Mouse (Mus musculus): ENCODE measurements around the gene 9430015G10Rik. TPM values are rescaled to one million over a fixed set of nuclear protein-coding genes. Genes with fewer than 3 reads are reported as not detected.

The 9430015G10Rik gene
- polyA plus RNA-seq, 1 experiment, result 89.1 TPM

DNA sequence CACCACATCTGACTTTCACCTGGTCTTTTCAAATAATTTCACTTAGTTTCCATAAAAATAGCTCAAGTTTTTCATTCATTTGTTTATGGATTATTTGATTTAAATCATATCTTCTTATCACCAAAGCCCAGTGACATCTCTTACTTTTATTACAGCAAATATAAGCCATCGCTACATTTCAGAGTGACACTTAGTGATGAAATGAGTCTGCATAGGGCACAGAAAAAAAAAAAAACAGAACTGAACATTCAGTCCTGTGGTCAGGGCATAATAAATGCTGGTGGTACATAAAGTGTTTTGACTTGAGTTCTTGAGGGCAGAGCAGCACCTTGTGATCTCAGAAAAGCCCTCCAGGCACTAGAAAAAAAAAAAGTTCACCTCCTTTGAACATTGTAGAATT lies 13.6 kb upstream of the 9430015G10Rik start:
- 96% methylated on average over 1 of the region's 1 CpGs for WGBS
- no peaks in the 10 kb centered on the region for H3K36me3 ChIP-seq (ENCODE audit: control insufficient read depth, insufficient read depth, low read length)

GRCm38 (mm10) chr4:156097770-156098366 lies 11.9 kb upstream of the 9430015G10Rik start:
- WGBS, result 91% methylated on average over 9 of the region's 9 CpGs
- no peak for TF ChIP-seq CTCF (IDR thresholded peaks at IDR 0.05; ENCODE audit: borderline replicate concordance, control insufficient read depth, extremely low read depth, insufficient read depth, low read length, poor library complexity)
- TF ChIP-seq POLR2A (IDR thresholded peaks at IDR 0.05; ENCODE audit: control insufficient read depth, extremely low read depth, insufficient read depth, low read length, poor library complexity), result no peak
- H3K36me3 ChIP-seq (ENCODE audit: control insufficient read depth, insufficient read depth, low read length), result no peaks in the 10 kb centered on the region
- no peaks in the 10 kb centered on the region for H3K27me3 ChIP-seq (ENCODE audit: control insufficient read depth, insufficient read depth, low read length)
- no peak overlapping the region for H3K27ac ChIP-seq (ENCODE audit: control insufficient read depth, insufficient read depth, low read length)
- no peak for DNase-seq
- H3K4me1 ChIP-seq (replicated peaks; ENCODE audit: control insufficient read depth, insufficient read depth, low read length), result no peaks in the 10 kb centered on the region
- no peak overlapping the region for H3K4me3 ChIP-seq (ENCODE audit: control insufficient read depth, insufficient read depth, low read length)

More for the DNA sequence above, 13.6 kb upstream of the 9430015G10Rik start:
- no peak overlapping the region for H3K27ac ChIP-seq (ENCODE audit: control insufficient read depth, insufficient read depth, low read length)
- DNase-seq, result no peak
- no peaks in the 10 kb centered on the region for H3K27me3 ChIP-seq (ENCODE audit: control insufficient read depth, insufficient read depth, low read length)
- no peak overlapping the region for H3K4me3 ChIP-seq (ENCODE audit: control insufficient read depth, insufficient read depth, low read length)
- no peaks in the 10 kb centered on the region for H3K4me1 ChIP-seq (replicated peaks; ENCODE audit: control insufficient read depth, insufficient read depth, low read length)
- TF ChIP-seq CTCF (IDR thresholded peaks at IDR 0.05; ENCODE audit: borderline replicate concordance, control insufficient read depth, extremely low read depth, insufficient read depth, low read length, poor library complexity), result no peak
- TF ChIP-seq POLR2A (IDR thresholded peaks at IDR 0.05; ENCODE audit: control insufficient read depth, extremely low read depth, insufficient read depth, low read length, poor library complexity), result no peak

DNA sequence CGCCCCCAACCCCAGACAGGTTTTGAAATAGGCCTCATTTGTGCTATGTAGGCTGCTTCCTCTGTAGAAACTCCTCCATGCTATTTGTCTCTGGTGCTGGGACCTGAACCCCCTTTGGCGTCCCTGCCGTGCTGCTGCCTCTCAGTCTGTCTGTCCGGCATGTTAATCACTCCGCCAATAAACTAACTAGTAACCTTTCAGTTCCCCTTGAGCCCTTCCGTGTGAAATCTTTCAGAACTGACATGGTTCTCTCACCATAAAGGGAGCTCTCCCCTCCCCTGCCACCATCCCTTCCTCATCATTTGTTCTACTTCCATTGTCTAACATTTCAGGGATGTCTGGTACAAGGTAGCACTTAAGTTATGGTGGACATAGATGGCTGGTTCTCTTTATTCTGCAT lies 10.4 kb upstream of the 9430015G10Rik start:
- 91% methylated on average over 6 of the region's 6 CpGs for WGBS
- no peak for DNase-seq

DNA sequence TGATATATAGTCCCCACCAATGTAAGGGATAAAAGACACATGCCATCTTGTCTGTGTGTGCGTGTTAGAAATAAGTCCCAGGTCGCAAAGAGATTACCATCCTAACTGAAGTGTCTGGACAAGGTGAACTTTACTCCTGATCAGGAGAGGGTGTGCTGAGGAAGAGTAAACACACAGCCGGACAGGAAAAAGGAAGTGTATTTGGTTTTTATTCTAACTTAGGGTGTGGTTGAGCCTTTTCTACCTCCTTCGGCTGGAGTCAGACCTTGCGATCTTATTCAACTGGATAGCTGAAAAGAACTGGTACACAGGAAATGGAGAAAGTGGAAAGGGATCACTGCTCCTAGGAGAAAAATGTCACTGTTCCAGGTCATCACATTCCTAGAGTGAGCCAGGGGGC lies 9.3 kb upstream of the 9430015G10Rik start:
- no peak for DNase-seq
- Histone ChIP-seq H3K27me3 (ENCODE audit: control insufficient read depth, insufficient read depth, low read length) (no peaks in the 10 kb centered on the region), H3K27ac (ENCODE audit: control insufficient read depth, insufficient read depth, low read length) (no peak overlapping the region), H3K36me3 (ENCODE audit: control insufficient read depth, insufficient read depth, low read length) (no peaks in the 10 kb centered on the region), H3K4me3 (ENCODE audit: control insufficient read depth, insufficient read depth, low read length) (no peak overlapping the region), H3K4me1 (replicated peaks; ENCODE audit: control insufficient read depth, insufficient read depth, low read length) (no peaks in the 10 kb centered on the region)
- TF ChIP-seq CTCF (IDR thresholded peaks at IDR 0.05; ENCODE audit: borderline replicate concordance, control insufficient read depth, extremely low read depth, insufficient read depth, low read length, poor library complexity) (no peak), POLR2A (IDR thresholded peaks at IDR 0.05; ENCODE audit: control insufficient read depth, extremely low read depth, insufficient read depth, low read length, poor library complexity) (no peak)
- WGBS, result 78% methylated on average over 5 of the region's 5 CpGs

More for the DNA sequence above, 10.4 kb upstream of the 9430015G10Rik start:
- no peak overlapping the region for H3K4me3 ChIP-seq (ENCODE audit: control insufficient read depth, insufficient read depth, low read length)
- no peak for TF ChIP-seq POLR2A (IDR thresholded peaks at IDR 0.05; ENCODE audit: control insufficient read depth, extremely low read depth, insufficient read depth, low read length, poor library complexity)
- TF ChIP-seq CTCF (IDR thresholded peaks at IDR 0.05; ENCODE audit: borderline replicate concordance, control insufficient read depth, extremely low read depth, insufficient read depth, low read length, poor library complexity), result no peak
- no peaks in the 10 kb centered on the region for H3K36me3 ChIP-seq (ENCODE audit: control insufficient read depth, insufficient read depth, low read length)
- no peak overlapping the region for H3K27ac ChIP-seq (ENCODE audit: control insufficient read depth, insufficient read depth, low read length)
- no peaks in the 10 kb centered on the region for H3K27me3 ChIP-seq (ENCODE audit: control insufficient read depth, insufficient read depth, low read length)
- no peaks in the 10 kb centered on the region for H3K4me1 ChIP-seq (replicated peaks; ENCODE audit: control insufficient read depth, insufficient read depth, low read length)

GRCm38 (mm10) chr4:156101481-156101903 lies 8.3 kb upstream of the 9430015G10Rik start:
- no peaks in the 10 kb centered on the region for H3K27me3 ChIP-seq (ENCODE audit: control insufficient read depth, insufficient read depth, low read length)
- H3K27ac ChIP-seq (ENCODE audit: control insufficient read depth, insufficient read depth, low read length), result no peak overlapping the region
- no peak overlapping the region for H3K4me3 ChIP-seq (ENCODE audit: control insufficient read depth, insufficient read depth, low read length)
- no peak for TF ChIP-seq CTCF (IDR thresholded peaks at IDR 0.05; ENCODE audit: borderline replicate concordance, control insufficient read depth, extremely low read depth, insufficient read depth, low read length, poor library complexity)
- TF ChIP-seq POLR2A (IDR thresholded peaks at IDR 0.05; ENCODE audit: control insufficient read depth, extremely low read depth, insufficient read depth, low read length, poor library complexity), result no peak
- no peaks in the 10 kb centered on the region for H3K4me1 ChIP-seq (replicated peaks; ENCODE audit: control insufficient read depth, insufficient read depth, low read length)
- WGBS, result 45% methylated on average over 3 of the region's 3 CpGs
- H3K36me3 ChIP-seq (ENCODE audit: control insufficient read depth, insufficient read depth, low read length), result no peaks in the 10 kb centered on the region
- DNase-seq, result no peak

DNA sequence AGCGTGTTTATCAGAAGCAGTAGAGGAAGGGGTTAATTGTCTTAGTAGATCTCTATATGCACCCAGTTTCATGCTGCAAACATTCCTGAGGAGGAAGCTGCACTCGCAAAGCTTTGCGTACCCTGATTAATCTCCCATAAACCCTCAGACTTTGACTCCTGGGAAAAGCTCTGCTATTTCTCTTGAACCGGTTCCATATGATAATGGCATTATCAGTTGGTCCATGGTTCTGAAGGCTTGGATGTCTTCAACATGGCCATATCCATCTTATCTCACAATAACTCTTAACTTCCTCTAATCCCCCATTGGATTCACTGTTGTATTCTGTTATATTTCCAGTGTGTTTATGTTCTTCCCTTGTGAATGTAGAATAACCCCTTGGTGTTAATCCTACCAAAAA lies 6.4 kb upstream of the 9430015G10Rik start:
- H3K4me3 ChIP-seq (ENCODE audit: control insufficient read depth, insufficient read depth, low read length), result no peak overlapping the region
- no peak overlapping the region for H3K27ac ChIP-seq (ENCODE audit: control insufficient read depth, insufficient read depth, low read length)
- no peaks in the 10 kb centered on the region for H3K4me1 ChIP-seq (replicated peaks; ENCODE audit: control insufficient read depth, insufficient read depth, low read length)
- DNase-seq, result no peak
- TF ChIP-seq POLR2A (IDR thresholded peaks at IDR 0.05; ENCODE audit: control insufficient read depth, extremely low read depth, insufficient read depth, low read length, poor library complexity), result no peak
- no peak for TF ChIP-seq CTCF (IDR thresholded peaks at IDR 0.05; ENCODE audit: borderline replicate concordance, control insufficient read depth, extremely low read depth, insufficient read depth, low read length, poor library complexity)
- H3K36me3 ChIP-seq (ENCODE audit: control insufficient read depth, insufficient read depth, low read length), result no peaks in the 10 kb centered on the region
- no peaks in the 10 kb centered on the region for H3K27me3 ChIP-seq (ENCODE audit: control insufficient read depth, insufficient read depth, low read length)
- WGBS, result 96% methylated on average over 4 of the region's 4 CpGs
